Mouse (Mus musculus): Measurements from ENCODE around the gene Myh2. TPM values are rescaled to one million over a fixed set of nuclear protein-coding genes. Genes with fewer than 3 reads are reported as not detected.

Myh2 gene
- polyA plus RNA-seq, 1 experiment from 2014 or later: 0.09 TPM

DNA sequence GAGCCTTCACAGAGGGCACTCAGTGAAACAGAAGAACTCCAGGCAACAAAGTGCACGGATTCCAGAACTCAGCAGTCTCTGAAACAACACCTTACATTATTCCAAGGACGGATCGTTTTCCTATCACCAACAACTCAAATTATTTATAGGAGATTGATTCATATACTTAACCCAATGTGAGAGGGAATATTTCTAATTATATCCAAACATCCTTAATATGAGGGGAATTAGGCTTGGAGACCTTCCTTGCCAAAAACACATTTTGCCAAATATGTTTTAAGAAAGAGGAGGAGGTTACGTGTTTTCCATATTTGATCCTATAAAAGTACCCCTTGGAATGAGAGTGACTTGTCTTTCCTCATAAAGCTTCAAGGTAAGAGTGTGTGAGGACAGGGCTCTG, 28.9 kb downstream of the Myh2 start, which contains the start of gene Myh1:
Gene Myh1 (plus strand): TSS at position 301 of the 400 bp plus-strand sequence.
- H3K4me3 ChIP-seq (replicated peaks): no peak within 1 kb of the TSS
- H3K36me3 ChIP-seq: no peaks in the 10 kb centered on the region
- H3K9me3 ChIP-seq: no peaks in the 10 kb centered on the region
- no peak within 1 kb of the TSS for H3K4me2 ChIP-seq
- H3K27me3 ChIP-seq: no peaks in the 10 kb centered on the region
- WGBS: 77% methylated on average over 4 of the region's 4 CpGs
- H3K9ac ChIP-seq (replicated peaks): no peak within 1 kb of the TSS
- H3K27ac ChIP-seq: no peak within 1 kb of the TSS
- no peaks in the 10 kb centered on the region for H3K4me1 ChIP-seq (replicated peaks)
- ATAC-seq (ENCODE audit: insufficient number of reproducible peaks, insufficient read depth, low FRiP score, low TSS enrichment, low read depth): no peak

- H3K4me2 ChIP-seq: no peak overlapping the region
- 77% methylated on average over 3 of the region's 3 CpGs for WGBS
- no peak for ATAC-seq (ENCODE audit: insufficient number of reproducible peaks, insufficient read depth, low FRiP score, low TSS enrichment, low read depth)
Observed at GRCm38 (mm10) chr11:67204766-67205165, 33.9 kb downstream of the Myh2 start.

DNA sequence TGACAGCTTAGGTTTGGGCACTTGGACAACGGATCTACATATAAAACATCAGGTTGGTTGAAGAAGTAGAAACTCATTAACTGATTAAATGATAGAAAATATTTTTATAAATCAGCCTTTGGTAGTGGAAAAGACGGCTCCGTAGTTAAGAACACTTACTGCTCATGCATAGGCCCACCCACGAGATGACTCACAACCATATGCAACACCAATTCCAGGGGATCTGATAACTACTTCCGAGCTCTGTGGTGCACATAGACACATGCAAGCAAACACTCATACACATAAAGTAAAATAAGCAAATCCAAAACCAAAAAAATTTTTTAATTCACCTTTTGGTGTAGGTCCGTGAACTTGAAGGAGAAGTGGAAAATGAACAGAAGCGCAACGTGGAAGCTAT, 51.0 kb downstream of the Myh2 start:
- H3K9me3 ChIP-seq: no peaks in the 10 kb centered on the region
- no peak overlapping the region for H3K9ac ChIP-seq (replicated peaks)
- no peaks in the 10 kb centered on the region for H3K27me3 ChIP-seq
- 91% methylated on average over 8 of the region's 8 CpGs for WGBS
- no peaks in the 10 kb centered on the region for H3K36me3 ChIP-seq
- no peaks in the 10 kb centered on the region for H3K4me1 ChIP-seq (replicated peaks)
- no peak overlapping the region for H3K4me3 ChIP-seq (replicated peaks)
- H3K4me2 ChIP-seq: no peak overlapping the region
- no peak for ATAC-seq (ENCODE audit: insufficient number of reproducible peaks, insufficient read depth, low FRiP score, low TSS enrichment, low read depth)
- H3K27ac ChIP-seq: no peak overlapping the region

More at GRCm38 (mm10) chr11:67204766-67205165, 33.9 kb downstream of the Myh2 start:
- Histone ChIP-seq H3K4me1 (replicated peaks) (no peaks in the 10 kb centered on the region), H3K9ac (replicated peaks) (no peak overlapping the region), H3K4me3 (replicated peaks) (no peak overlapping the region), H3K36me3 (no peaks in the 10 kb centered on the region), H3K27me3 (no peaks in the 10 kb centered on the region), H3K9me3 (no peaks in the 10 kb centered on the region), H3K27ac (no peak overlapping the region)

DNA sequence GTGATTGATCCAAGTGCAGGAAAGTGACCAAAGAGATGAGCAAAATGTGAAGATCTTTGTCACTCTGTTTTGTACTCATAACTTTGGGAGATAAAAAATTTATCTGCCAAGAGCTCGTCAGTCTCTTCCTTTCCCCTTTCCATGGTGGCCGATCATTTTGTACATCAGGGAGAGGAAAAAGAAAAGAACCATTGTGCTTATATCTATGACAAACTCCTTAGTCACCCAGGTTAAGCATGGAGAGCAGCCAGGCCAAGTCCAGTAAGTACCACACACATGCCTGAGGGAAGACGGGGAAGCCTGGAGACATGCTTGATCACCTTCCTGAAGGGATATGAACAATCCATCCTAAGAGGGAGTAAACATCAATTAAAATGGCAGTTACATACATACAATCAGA, 53.6 kb downstream of the Myh2 start:
- Histone ChIP-seq H3K4me2 (no peak overlapping the region), H3K27me3 (no peaks in the 10 kb centered on the region), H3K4me3 (replicated peaks) (no peak overlapping the region), H3K36me3 (no peaks in the 10 kb centered on the region), H3K27ac (no peak overlapping the region), H3K4me1 (replicated peaks) (no peaks in the 10 kb centered on the region), H3K9ac (replicated peaks) (no peak overlapping the region), H3K9me3 (no peaks in the 10 kb centered on the region)
- no peak for ATAC-seq (ENCODE audit: insufficient number of reproducible peaks, insufficient read depth, low FRiP score, low TSS enrichment, low read depth)
- WGBS: 88% methylated on average over 3 of the region's 3 CpGs

GRCm38 (mm10) chr11:67228731-67229130, 57.9 kb downstream of the Myh2 start:
- Histone ChIP-seq H3K9ac (replicated peaks) (no peak overlapping the region), H3K4me2 (no peak overlapping the region), H3K27ac (no peak overlapping the region), H3K4me1 (replicated peaks) (no peaks in the 10 kb centered on the region), H3K9me3 (no peaks in the 10 kb centered on the region), H3K4me3 (replicated peaks) (no peak overlapping the region), H3K27me3 (no peaks in the 10 kb centered on the region), H3K36me3 (no peaks in the 10 kb centered on the region)
- ATAC-seq (ENCODE audit: insufficient number of reproducible peaks, insufficient read depth, low FRiP score, low TSS enrichment, low read depth): no peak
- WGBS: 88% methylated on average over 3 of the region's 3 CpGs

- Histone ChIP-seq H3K4me2 (no peak overlapping the region), H3K27ac (no peak overlapping the region)
- 79% methylated on average over 5 of the region's 5 CpGs for WGBS
Observed at GRCm38 (mm10) chr11:67229166-67229565, 58.3 kb downstream of the Myh2 start.

DNA sequence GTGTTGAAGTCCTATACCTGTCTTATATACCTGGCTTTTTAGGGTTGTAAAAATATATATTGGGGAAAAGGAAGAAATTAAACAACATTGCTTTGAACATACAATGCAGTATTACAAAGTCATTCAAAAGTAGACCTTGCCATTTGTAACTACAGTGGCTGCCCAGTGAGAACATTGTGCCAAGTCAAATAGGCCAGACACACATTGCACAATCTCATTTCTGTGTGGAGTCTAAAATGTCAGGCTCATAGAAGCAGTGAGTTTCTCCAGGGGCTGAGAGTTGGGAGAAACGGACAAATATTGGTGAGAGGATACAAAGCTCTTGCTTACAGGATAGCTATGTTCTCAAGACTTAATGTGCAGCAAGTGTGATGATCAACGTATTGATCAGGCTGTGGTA, 59.1 kb downstream of the Myh2 start:
- 85% methylated on average over 2 of the region's 2 CpGs for WGBS
- H3K9ac ChIP-seq (replicated peaks): no peak overlapping the region

More at GRCm38 (mm10) chr11:67229166-67229565, 58.3 kb downstream of the Myh2 start:
- Histone ChIP-seq H3K9ac (replicated peaks) (no peak overlapping the region), H3K27me3 (no peaks in the 10 kb centered on the region), H3K4me1 (replicated peaks) (no peaks in the 10 kb centered on the region), H3K4me3 (replicated peaks) (no peak overlapping the region), H3K36me3 (no peaks in the 10 kb centered on the region), H3K9me3 (no peaks in the 10 kb centered on the region)
- ATAC-seq (ENCODE audit: insufficient number of reproducible peaks, insufficient read depth, low FRiP score, low TSS enrichment, low read depth): no peak

GRCm38 (mm10) chr11:67235639-67236358, 65.0 kb downstream of the Myh2 start:
- H3K9me3 ChIP-seq: no peaks in the 10 kb centered on the region
- no peak overlapping the region for H3K4me2 ChIP-seq
- no peak overlapping the region for H3K4me3 ChIP-seq (replicated peaks)
- ATAC-seq (ENCODE audit: insufficient number of reproducible peaks, insufficient read depth, low FRiP score, low TSS enrichment, low read depth): no peak
- no peak overlapping the region for H3K9ac ChIP-seq (replicated peaks)
- WGBS: 57% methylated on average over 5 of the region's 5 CpGs
- H3K27ac ChIP-seq: no peak overlapping the region
- no peaks in the 10 kb centered on the region for H3K4me1 ChIP-seq (replicated peaks)
- no peaks in the 10 kb centered on the region for H3K27me3 ChIP-seq
- no peaks in the 10 kb centered on the region for H3K36me3 ChIP-seq

More for the DNA sequence above, 59.1 kb downstream of the Myh2 start:
- Histone ChIP-seq H3K4me3 (replicated peaks) (no peak overlapping the region), H3K27me3 (no peaks in the 10 kb centered on the region), H3K9me3 (no peaks in the 10 kb centered on the region), H3K4me1 (replicated peaks) (no peaks in the 10 kb centered on the region), H3K4me2 (no peak overlapping the region), H3K27ac (no peak overlapping the region), H3K36me3 (no peaks in the 10 kb centered on the region)
- no peak for ATAC-seq (ENCODE audit: insufficient number of reproducible peaks, insufficient read depth, low FRiP score, low TSS enrichment, low read depth)

- no peaks in the 10 kb centered on the region for H3K36me3 ChIP-seq
- no peak overlapping the region for H3K4me2 ChIP-seq
- H3K4me1 ChIP-seq (replicated peaks): no peaks in the 10 kb centered on the region
- ATAC-seq (ENCODE audit: insufficient number of reproducible peaks, insufficient read depth, low FRiP score, low TSS enrichment, low read depth): no peak
- H3K27me3 ChIP-seq: no peaks in the 10 kb centered on the region
- no peak overlapping the region for H3K9ac ChIP-seq (replicated peaks)
- H3K4me3 ChIP-seq (replicated peaks): no peak overlapping the region
- H3K9me3 ChIP-seq: no peaks in the 10 kb centered on the region
- no peak overlapping the region for H3K27ac ChIP-seq
- 80% methylated on average over 9 of the region's 9 CpGs for WGBS
Observed at GRCm38 (mm10) chr11:67236799-67237198, 66.0 kb downstream of the Myh2 start.

DNA sequence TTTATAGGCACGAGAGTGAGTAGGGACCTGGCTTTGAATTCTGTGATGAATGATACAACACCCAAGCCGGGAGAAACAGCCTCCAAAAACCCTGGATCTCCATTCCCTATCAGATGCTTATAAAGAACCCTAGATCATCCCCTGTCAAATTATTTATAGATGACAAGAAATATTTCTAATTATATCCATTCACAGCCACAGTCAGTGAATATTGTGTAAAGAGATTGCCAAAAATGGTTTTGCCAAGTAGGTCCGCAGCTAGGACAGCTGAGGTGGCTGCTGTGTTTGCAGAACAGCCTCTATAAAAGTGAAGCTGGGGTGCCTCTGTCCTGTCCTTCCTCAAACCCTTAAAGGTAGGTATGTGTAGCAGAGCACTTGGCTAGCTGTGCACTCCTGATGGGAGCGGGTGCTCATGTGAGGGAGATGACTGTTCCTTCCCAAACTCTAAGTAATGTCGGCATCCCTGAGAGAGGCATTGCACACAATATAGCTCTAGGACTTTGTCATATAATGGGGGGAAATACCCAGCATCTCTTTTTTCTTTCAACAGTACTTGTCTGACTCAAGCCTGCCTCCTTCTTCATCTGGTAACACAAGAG, 66.8 kb downstream of the Myh2 start, which contains the start of gene Myh4:
Gene Myh4 (plus strand): TSS at position 549 of the 599 bp plus-strand sequence.
- H3K4me1 ChIP-seq (replicated peaks): no peaks in the 10 kb centered on the region
- H3K4me3 ChIP-seq (replicated peaks): no peak within 1 kb of the TSS
- ATAC-seq (ENCODE audit: insufficient number of reproducible peaks, insufficient read depth, low FRiP score, low TSS enrichment, low read depth): no peak
- H3K27ac ChIP-seq: no peak within 1 kb of the TSS
- 65% methylated on average over 5 of the region's 5 CpGs for WGBS
- no peaks in the 10 kb centered on the region for H3K27me3 ChIP-seq
- no peak within 1 kb of the TSS for H3K4me2 ChIP-seq
- H3K9me3 ChIP-seq: no peaks in the 10 kb centered on the region
- H3K36me3 ChIP-seq: no peaks in the 10 kb centered on the region
- H3K9ac ChIP-seq (replicated peaks): no peak within 1 kb of the TSS

DNA sequence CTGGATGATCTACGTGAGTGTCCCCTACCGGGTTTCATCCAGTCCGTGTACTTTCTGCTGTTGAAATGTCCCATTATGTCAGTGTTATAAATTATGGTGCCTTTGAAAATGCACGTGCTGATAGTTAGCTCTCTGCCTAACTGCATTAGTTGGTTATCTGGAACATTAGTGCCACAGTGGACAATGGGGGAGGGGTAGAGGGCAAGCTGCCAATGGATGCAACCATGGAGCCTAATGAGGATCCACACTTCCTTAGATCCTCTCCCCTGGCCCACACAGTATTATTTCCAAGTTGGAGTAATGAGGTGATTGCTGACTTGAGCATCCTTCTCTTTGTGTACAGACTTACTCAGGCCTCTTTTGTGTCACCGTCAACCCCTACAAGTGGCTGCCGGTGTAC, 70.2 kb downstream of the Myh2 start:
- Histone ChIP-seq H3K4me2 (no peak overlapping the region), H3K27ac (no peak overlapping the region), H3K9ac (replicated peaks) (no peak overlapping the region), H3K27me3 (no peaks in the 10 kb centered on the region), H3K36me3 (no peaks in the 10 kb centered on the region), H3K9me3 (no peaks in the 10 kb centered on the region), H3K4me1 (replicated peaks) (no peaks in the 10 kb centered on the region), H3K4me3 (replicated peaks) (no peak overlapping the region)
- 87% methylated on average over 6 of the region's 6 CpGs for WGBS
- ATAC-seq (ENCODE audit: insufficient number of reproducible peaks, insufficient read depth, low FRiP score, low TSS enrichment, low read depth): no peak
